Mouse (Mus musculus): ENCODE results near the gene Sun1.

Sun1 gene

GRCm38 (mm10) chr5:139277287-139277686, 76.8 kb downstream of the Sun1 start:
- Histone ChIP-seq H3K27me3 (ENCODE audit: control insufficient read depth, insufficient read depth, low read length, poor library complexity, severe bottlenecking) (no peaks in the 10 kb centered on the region), H3K36me3 (ENCODE audit: control insufficient read depth, insufficient read depth, low read length, poor library complexity, severe bottlenecking) (no peaks in the 10 kb centered on the region)
- no peak for DNase-seq (ENCODE audit: low read depth, low spot score)

GRCm38 (mm10) chr5:139281373-139282112, 81.1 kb downstream of the Sun1 start:
- DNase-seq (ENCODE audit: low read depth, low spot score), result no peak
- Histone ChIP-seq H3K27me3 (ENCODE audit: control insufficient read depth, insufficient read depth, low read length, poor library complexity, severe bottlenecking) (no peaks in the 10 kb centered on the region), H3K36me3 (ENCODE audit: control insufficient read depth, insufficient read depth, low read length, poor library complexity, severe bottlenecking) (no peaks in the 10 kb centered on the region)

- no peaks in the 10 kb centered on the region for H3K27me3 ChIP-seq (ENCODE audit: control insufficient read depth, insufficient read depth, low read length, poor library complexity, severe bottlenecking)
- peak; percentile 91 for DNase-seq (ENCODE audit: low read depth, low spot score)
- H3K36me3 ChIP-seq (ENCODE audit: control insufficient read depth, insufficient read depth, low read length, poor library complexity, severe bottlenecking), result no peaks in the 10 kb centered on the region
Observed at GRCm38 (mm10) chr5:139282191-139282590, 81.8 kb downstream of the Sun1 start.

- peak; percentile 31 for DNase-seq (ENCODE audit: low read depth, low spot score)
- Histone ChIP-seq H3K27me3 (ENCODE audit: control insufficient read depth, insufficient read depth, low read length, poor library complexity, severe bottlenecking) (no peaks in the 10 kb centered on the region), H3K36me3 (ENCODE audit: control insufficient read depth, insufficient read depth, low read length, poor library complexity, severe bottlenecking) (no peaks in the 10 kb centered on the region)
Observed at GRCm38 (mm10) chr5:139283460-139284180, 83.2 kb downstream of the Sun1 start.

- Histone ChIP-seq H3K36me3 (ENCODE audit: control insufficient read depth, insufficient read depth, low read length, poor library complexity, severe bottlenecking) (no peaks in the 10 kb centered on the region), H3K27me3 (ENCODE audit: control insufficient read depth, insufficient read depth, low read length, poor library complexity, severe bottlenecking) (no peaks in the 10 kb centered on the region)
- DNase-seq (ENCODE audit: low read depth, low spot score), result peak; percentile 77
Observed at GRCm38 (mm10) chr5:139285383-139286067, 85.1 kb downstream of the Sun1 start.

- no peaks in the 10 kb centered on the region for H3K36me3 ChIP-seq (ENCODE audit: control insufficient read depth, insufficient read depth, low read length, poor library complexity, severe bottlenecking)
- no peak for DNase-seq (ENCODE audit: low read depth, low spot score)
- no peaks in the 10 kb centered on the region for H3K27me3 ChIP-seq (ENCODE audit: control insufficient read depth, insufficient read depth, low read length, poor library complexity, severe bottlenecking)
Observed at GRCm38 (mm10) chr5:139286142-139286941, 85.9 kb downstream of the Sun1 start.

- peak; percentile 50 for DNase-seq (ENCODE audit: low read depth, low spot score)
- Histone ChIP-seq H3K36me3 (ENCODE audit: control insufficient read depth, insufficient read depth, low read length, poor library complexity, severe bottlenecking) (no peaks in the 10 kb centered on the region), H3K27me3 (ENCODE audit: control insufficient read depth, insufficient read depth, low read length, poor library complexity, severe bottlenecking) (no peaks in the 10 kb centered on the region)
Observed at GRCm38 (mm10) chr5:139287099-139287498, 86.7 kb downstream of the Sun1 start.

GRCm38 (mm10) chr5:139287787-139288186, 87.3 kb downstream of the Sun1 start:
- Histone ChIP-seq H3K36me3 (ENCODE audit: control insufficient read depth, insufficient read depth, low read length, poor library complexity, severe bottlenecking) (no peaks in the 10 kb centered on the region), H3K27me3 (ENCODE audit: control insufficient read depth, insufficient read depth, low read length, poor library complexity, severe bottlenecking) (no peaks in the 10 kb centered on the region)
- DNase-seq (ENCODE audit: low read depth, low spot score), result no peak

- DNase-seq (ENCODE audit: low read depth, low spot score), result no peak
- no peaks in the 10 kb centered on the region for H3K27me3 ChIP-seq (ENCODE audit: control insufficient read depth, insufficient read depth, low read length, poor library complexity, severe bottlenecking)
- no peaks in the 10 kb centered on the region for H3K36me3 ChIP-seq (ENCODE audit: control insufficient read depth, insufficient read depth, low read length, poor library complexity, severe bottlenecking)
Observed at GRCm38 (mm10) chr5:139288591-139288990, 88.2 kb downstream of the Sun1 start.

- no peaks in the 10 kb centered on the region for H3K27me3 ChIP-seq (ENCODE audit: control insufficient read depth, insufficient read depth, low read length, poor library complexity, severe bottlenecking)
- no peaks in the 10 kb centered on the region; the same call in 1 of the 2 replicates for H3K36me3 ChIP-seq (ENCODE audit: control insufficient read depth, insufficient read depth, low read length, poor library complexity, severe bottlenecking)
- peak; percentile 37 for DNase-seq (ENCODE audit: low read depth, low spot score)
Observed at GRCm38 (mm10) chr5:139290467-139291259, 90.2 kb downstream of the Sun1 start.

- H3K36me3 ChIP-seq (ENCODE audit: control insufficient read depth, insufficient read depth, low read length, poor library complexity, severe bottlenecking), result no peaks in the 10 kb centered on the region; the same call in 1 of the 2 replicates
- DNase-seq (ENCODE audit: low read depth, low spot score), result no peak
- no peaks in the 10 kb centered on the region for H3K27me3 ChIP-seq (ENCODE audit: control insufficient read depth, insufficient read depth, low read length, poor library complexity, severe bottlenecking)
Observed at GRCm38 (mm10) chr5:139291811-139292560, 91.5 kb downstream of the Sun1 start.

- peak; percentile 50 for DNase-seq (ENCODE audit: low read depth, low spot score)
- no peaks in the 10 kb centered on the region for H3K27me3 ChIP-seq (ENCODE audit: control insufficient read depth, insufficient read depth, low read length, poor library complexity, severe bottlenecking)
- H3K36me3 ChIP-seq (ENCODE audit: control insufficient read depth, insufficient read depth, low read length, poor library complexity, severe bottlenecking), result no peaks in the 10 kb centered on the region; the same call in 1 of the 2 replicates
Observed at GRCm38 (mm10) chr5:139294089-139294488, 93.7 kb downstream of the Sun1 start.

GRCm38 (mm10) chr5:139297092-139297491, 96.7 kb downstream of the Sun1 start:
- Histone ChIP-seq H3K36me3 (ENCODE audit: control insufficient read depth, insufficient read depth, low read length, poor library complexity, severe bottlenecking) (no peaks in the 10 kb centered on the region; the same call in 1 of the 2 replicates), H3K27me3 (ENCODE audit: control insufficient read depth, insufficient read depth, low read length, poor library complexity, severe bottlenecking) (no peaks in the 10 kb centered on the region)
- DNase-seq (ENCODE audit: low read depth, low spot score), result no peak
